8 mouse cellular contexts compared by ENCODE assay signal in genomic region chr11:81151286-81152020, GRCm38 (mm10).
A peak's percentile ranks its signal among the peaks of the same experiment; 100 is the strongest.
DNase-seq lines count a peak whose midpoint lies in the region; ATAC-seq lines count a peak whose summit lies in the region.

No protein-coding gene starts in this region.

- no peak overlapping the region for H3K9ac ChIP-seq in heart, embryonic 16.5 days (ENCODE audit: low read length)
- no peak overlapping the region for H3K9ac ChIP-seq in liver, embryonic 12.5 days

- H3K4me1 ChIP-seq in megakaryocyte, embryonic 14.5 days = peaks cover 5% of the 10 kb centered on the region; the same call in 1 of the 2 replicates
- peaks cover 13% of the 10 kb centered on the region for H3K4me1 ChIP-seq in heart, embryonic 16.5 days (ENCODE audit: control insufficient read depth, insufficient read depth, low read length)
- H3K4me1 ChIP-seq in liver, embryonic 12.5 days = peaks cover 12% of the 10 kb centered on the region; the same call in 1 of the 2 replicates

- no peaks in the 10 kb centered on the region for H3K36me3 ChIP-seq in megakaryocyte, embryonic 14.5 days (replicated peaks; ENCODE audit: low read length)
- H3K36me3 ChIP-seq in heart, embryonic 16.5 days (ENCODE audit: control insufficient read depth, insufficient read depth) = no peaks in the 10 kb centered on the region
- H3K36me3 ChIP-seq in liver, embryonic 12.5 days = no peaks in the 10 kb centered on the region

- 5% methylated on average over 36 of the region's 36 CpGs for WGBS in heart, embryonic 16.5 days
- WGBS in liver, embryonic 12.5 days (ENCODE audit: insufficient replicate concordance) = 4% methylated on average over 36 of the region's 36 CpGs

- peaks cover 10% of the 10 kb centered on the region for H3K9me3 ChIP-seq in megakaryocyte, embryonic 14.5 days
- H3K9me3 ChIP-seq in heart, embryonic 16.5 days (replicated peaks; ENCODE audit: control insufficient read depth, low read length) = no peaks in the 10 kb centered on the region
- no peaks in the 10 kb centered on the region for H3K9me3 ChIP-seq in liver, embryonic 12.5 days (replicated peaks)

- H3K4me2 ChIP-seq in heart, embryonic 16.5 days (ENCODE audit: low read depth, low read length) = peak overlapping the region; percentile 83
- peak overlapping the region; percentile 71 for H3K4me2 ChIP-seq in liver, embryonic 12.5 days

- peak overlapping the region; percentile 59 for H3K4me3 ChIP-seq in megakaryocyte, embryonic 14.5 days (replicated peaks)
- H3K4me3 ChIP-seq in heart, embryonic 16.5 days (ENCODE audit: low read length) = peak overlapping the region; percentile 56
- peak overlapping the region; percentile 46 for H3K4me3 ChIP-seq in liver, embryonic 12.5 days

- DNase-seq in adrenal gland, adult 2 months = peak; percentile 24
- DNase-seq in adrenal gland, adult 8-10 months = no peak
- DNase-seq in T-cell, adult 2 months (ENCODE audit: low spot score) = no peak

- H3K27ac ChIP-seq in heart, embryonic 16.5 days (ENCODE audit: low read length) = no peak overlapping the region
- no peak overlapping the region for H3K27ac ChIP-seq in liver, embryonic 12.5 days

- no peak for ATAC-seq in megakaryocyte, adult 5-6 weeks (ENCODE audit: poor library complexity, severe bottlenecking)
- ATAC-seq in heart, embryonic 16.5 days (replicated peaks; ENCODE audit: extremely low read depth, insufficient read depth, low FRiP score) = no peak
- no peak for ATAC-seq in liver, embryonic 12.5 days
- ATAC-seq in inflammation-experienced regulatory T-cells, adult 6 months = no peak

- H3K27me3 ChIP-seq in megakaryocyte, embryonic 14.5 days (replicated peaks) = peaks cover 52% of the 10 kb centered on the region
- H3K27me3 ChIP-seq in heart, embryonic 16.5 days (ENCODE audit: control insufficient read depth, insufficient read depth, low read length) = peaks cover 65% of the 10 kb centered on the region
- peaks cover 73% of the 10 kb centered on the region for H3K27me3 ChIP-seq in liver, embryonic 12.5 days (replicated peaks)
